Mouse (Mus musculus) embryonic fibroblast, embryonic 13.5 days (primary cell): ENCODE measurements around the gene Hecw1.

Source experiments
- CTCF ChIP-seq: IDR thresholded peaks from 2 replicates; pipeline ENCODE4 v1.5.1; 2011; ENCODE audit warnings: mild to moderate bottlenecking, control low read depth, low read length, moderate library complexity, borderline replicate concordance; ENCODE audit not compliant: insufficient read depth
- POLR2A ChIP-seq: IDR thresholded peaks from 2 replicates; pipeline ENCODE4 v1.6.1; 2011; ENCODE audit warnings: low read depth, mild to moderate bottlenecking, control low read depth, low read length, moderate library complexity

DNA sequence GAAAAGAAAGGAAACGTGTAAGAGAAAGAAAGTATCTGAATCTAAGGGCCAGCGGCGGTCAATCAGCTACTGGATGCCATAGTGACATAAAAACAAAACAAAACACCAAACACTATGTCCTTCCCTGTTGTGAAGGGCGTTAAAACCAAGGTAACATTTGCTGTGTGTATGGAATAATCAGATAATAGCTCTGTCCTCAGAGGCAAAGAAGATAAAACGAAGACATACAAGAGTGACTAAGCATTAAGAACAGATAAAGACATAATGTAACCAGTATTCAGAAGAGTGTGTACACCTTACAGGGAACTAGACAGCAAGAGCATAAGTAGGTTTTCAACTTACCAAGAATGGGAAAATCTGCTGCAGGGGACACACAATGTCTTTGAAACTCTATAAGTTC is 62.0 kb downstream of the Hecw1 start:
- TF ChIP-seq POLR2A, result no peak
- no peak for TF ChIP-seq CTCF
